Comparison of ENCODE assay signal across 9 mouse cellular contexts in genomic region chr11:88330799-88331198, GRCm38 (mm10). TPM values are rescaled to one million over a fixed set of nuclear protein-coding genes. Genes with fewer than 3 reads are reported as not detected.
DNase-seq lines count a peak whose midpoint lies in the region; ATAC-seq lines count a peak whose summit lies in the region.
"Had no signal": no experiment of that assay in that cellular context is flagged by ENCODE, and none has a peak within 500 bp of the region (broad histone marks: within the 10 kb centered on the region; RNA-seq: fewer than 3 reads in every experiment).

No protein-coding gene starts in this region.

- H3K27me3 ChIP-seq in forebrain, embryonic 13.5 days = no peaks in the 10 kb centered on the region
- no peaks in the 10 kb centered on the region for H3K27me3 ChIP-seq in midbrain, embryonic 11.5 days (ENCODE audit: control insufficient read depth, insufficient read depth, low read length)
- peaks cover 20% of the 10 kb centered on the region for H3K27me3 ChIP-seq in liver, embryonic 12.5 days (replicated peaks)

- peak; percentile 9 to 11 for DNase-seq in left cerebral cortex, adult 18-20 months (ENCODE audit: low spot score in 2 of 2)
- no peak for DNase-seq in left cerebral cortex, adult 9 months (ENCODE audit: low spot score in 2 of 2)
- DNase-seq in kidney, adult 9 months = peak; percentile 65
- DNase-seq in midbrain, embryonic 11.5 days (ENCODE audit: low spot score, missing footprints) = peak; percentile 82

- no peak overlapping the region for H3K9ac ChIP-seq in forebrain, embryonic 13.5 days
- no peak overlapping the region; the same call in 1 of the 2 replicates for H3K9ac ChIP-seq in midbrain, embryonic 11.5 days (ENCODE audit: low read length)
- H3K9ac ChIP-seq in liver, embryonic 12.5 days = no peak overlapping the region

- peak overlapping the region; percentile 45 for H3K27ac ChIP-seq in forebrain, embryonic 13.5 days
- H3K27ac ChIP-seq in midbrain, embryonic 11.5 days (ENCODE audit: low read depth, low read length) = no peak overlapping the region
- H3K27ac ChIP-seq in liver, embryonic 12.5 days = no peak overlapping the region

- H3K4me2 ChIP-seq in forebrain, embryonic 13.5 days = no peak overlapping the region; the same call in 1 of the 2 replicates
- no peak overlapping the region for H3K4me2 ChIP-seq in midbrain, embryonic 11.5 days
- H3K4me2 ChIP-seq in liver, embryonic 12.5 days = no peak overlapping the region

- no peak overlapping the region for H3K4me3 ChIP-seq in forebrain, embryonic 13.5 days
- H3K4me3 ChIP-seq in midbrain, embryonic 11.5 days (ENCODE audit: low read depth, low read length) = no peak overlapping the region
- no peak overlapping the region for H3K4me3 ChIP-seq in liver, embryonic 12.5 days

- H3K9me3 ChIP-seq in forebrain, embryonic 13.5 days (replicated peaks) = no peaks in the 10 kb centered on the region
- no peaks in the 10 kb centered on the region for H3K9me3 ChIP-seq in midbrain, embryonic 11.5 days (ENCODE audit: control insufficient read depth, low read length)
- H3K9me3 ChIP-seq in liver, embryonic 12.5 days (replicated peaks) = no peaks in the 10 kb centered on the region

- peak; percentile 64 for ATAC-seq in forebrain, embryonic 13.5 days
- no peak for ATAC-seq in midbrain, embryonic 11.5 days (ENCODE audit: low FRiP score)
- ATAC-seq in liver, embryonic 12.5 days = no peak
- ATAC-seq in erythroblast, adult 5-6 weeks (replicated peaks; ENCODE audit: low FRiP score, poor library complexity, severe bottlenecking) = no peak
- ATAC-seq in megakaryocyte, adult 5-6 weeks (ENCODE audit: poor library complexity, severe bottlenecking) = no peak

- no peaks in the 10 kb centered on the region for H3K36me3 ChIP-seq in forebrain, embryonic 13.5 days (ENCODE audit: poor library complexity, severe bottlenecking)
- H3K36me3 ChIP-seq in midbrain, embryonic 11.5 days (ENCODE audit: control insufficient read depth, insufficient read depth, low read length) = no peaks in the 10 kb centered on the region
- H3K36me3 ChIP-seq in liver, embryonic 12.5 days = no peaks in the 10 kb centered on the region

- peaks cover 60% of the 10 kb centered on the region for H3K4me1 ChIP-seq in forebrain, embryonic 13.5 days
- peaks cover 14% of the 10 kb centered on the region for H3K4me1 ChIP-seq in midbrain, embryonic 11.5 days (ENCODE audit: control insufficient read depth, insufficient read depth, low read length)
- no peaks in the 10 kb centered on the region for H3K4me1 ChIP-seq in liver, embryonic 12.5 days

- WGBS in forebrain, embryonic 13.5 days = 40% methylated on average over 11 of the region's 11 CpGs
- WGBS in midbrain, embryonic 11.5 days = 78% methylated on average over 11 of the region's 11 CpGs
- WGBS in liver, embryonic 12.5 days (ENCODE audit: insufficient replicate concordance) = 65% methylated on average over 11 of the region's 11 CpGs

RNA-seq across cellular contexts. Expression of gene Ccdc182, which starts 36.9 kb away (rescaled TPM):
- not detected for total RNA-seq in left cerebral cortex, adult 18-20 months (2021)
- 0.32 and 0.39 TPM in 2 replicates for polyA plus RNA-seq in forebrain, embryonic 13.5 days (2015; fragmentation: Nextera tagmentation; extraction: Ambion mirVana)
- polyA plus RNA-seq in midbrain, embryonic 11.5 days (2014; fragmentation: Nextera tagmentation; extraction: Ambion mirVana) = 9.1 and 9.5 TPM in 2 replicates
- 0.10 and 0.14 TPM in 2 replicates for polyA plus RNA-seq in liver, embryonic 12.5 days (2016; fragmentation: Nextera tagmentation; extraction: Ambion mirVana)
- total RNA-seq in erythroblast, adult 5-6 weeks (2015; ENCODE audit: low replicate concordance) = not detected in 2 replicates
- total RNA-seq in erythroblast, adult 5-6 weeks (2017; ENCODE audit: low replicate concordance) = not detected in 2 replicates
- total RNA-seq in megakaryocyte, adult 5-6 weeks (2015) = not detected in 2 replicates
- total RNA-seq in megakaryocyte, adult 5-6 weeks (2017) = not detected in 2 replicates
- total RNA-seq: gastrocnemius, postnatal 4 days had no signal

Comparison
In these comparisons a context has a peak if more than half of its experiments do, and no peak if none do; other contexts are left out.
1. DNase-seq: peak in left cerebral cortex, adult 18-20 months (2 of 2), kidney, adult 9 months (single experiment) and midbrain, embryonic 11.5 days (single experiment); none in left cerebral cortex, adult 9 months (0 of 2).